Mouse (Mus musculus): ENCODE measurements at regions not wholly inside any gene's neighbourhood (a gene's known extent, or its start where the extent isn't known, plus 50 kb on each side); places are given as distances from the start of the nearest gene placed in this dataset.

DNA sequence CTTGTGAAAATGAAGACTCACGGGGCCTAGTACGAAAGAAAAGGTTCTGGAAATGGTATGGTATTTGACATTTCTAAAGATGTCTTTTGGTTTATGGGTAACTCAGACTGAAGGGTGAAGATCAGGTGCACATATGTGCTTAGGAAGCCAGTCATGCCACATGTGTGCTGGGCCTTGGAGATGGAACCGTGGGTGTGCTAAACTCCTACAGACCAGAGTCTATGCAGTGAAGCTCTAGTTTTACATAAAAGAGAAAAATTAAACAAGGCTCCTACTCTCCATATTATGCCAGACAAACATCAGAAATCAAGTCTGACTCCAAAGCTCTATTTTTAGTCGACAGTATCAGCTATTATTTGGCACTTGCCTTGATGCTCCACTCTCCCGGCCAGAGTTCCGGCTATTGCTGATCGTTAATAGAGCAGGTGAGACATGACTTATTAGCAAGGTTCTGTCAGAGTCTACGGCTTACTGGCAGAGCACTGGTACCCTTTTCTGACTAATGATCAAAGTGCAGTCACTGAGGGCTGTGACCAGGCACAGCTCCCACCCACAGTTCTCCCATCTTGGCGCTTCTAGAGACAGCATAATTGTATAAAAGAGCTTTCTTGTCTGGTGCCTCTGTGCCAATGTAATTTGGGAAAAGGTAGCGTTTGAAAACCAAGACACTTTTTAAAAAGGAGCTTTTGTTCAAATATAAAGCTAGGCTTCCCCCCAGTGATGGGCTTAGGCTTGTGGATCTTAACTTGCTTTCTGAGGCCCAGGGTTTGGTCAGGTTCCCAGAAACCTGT is 119.2 kb upstream of the Ccdc122 start:
- in situ Hi-C loops (cut with MboI, MseI) = no loop called here

- in situ Hi-C loops (cut with MboI, MseI) = no loop called here
Observed at GRCm38 (mm10) chr14:76913850-76914249, 122.7 kb upstream of the Ccdc122 start.

- in situ Hi-C loops (cut with MboI, MseI) = no loop called here
Observed at GRCm38 (mm10) chr14:76912301-76913001, 124.1 kb upstream of the Ccdc122 start.

DNA sequence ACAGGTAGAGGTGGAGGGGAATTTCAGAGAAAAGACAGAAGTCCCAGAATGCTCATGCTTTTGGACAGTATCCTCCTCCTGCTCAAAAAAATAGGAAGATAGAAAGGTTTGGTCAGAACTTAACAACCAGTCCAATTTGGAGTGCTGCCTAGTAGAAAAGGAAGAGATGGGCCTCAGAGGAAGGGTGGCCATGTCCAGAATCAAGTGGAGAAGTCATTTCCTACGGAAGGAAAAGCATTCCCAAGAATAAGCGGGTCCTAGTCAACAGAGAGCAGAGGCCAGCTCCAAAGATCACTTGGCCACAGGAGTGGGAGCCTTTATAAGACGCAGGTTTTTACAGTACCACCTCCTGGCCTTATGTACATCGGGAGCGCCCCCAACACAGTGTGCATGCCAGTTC is 125.3 kb upstream of the Ccdc122 start:
- in situ Hi-C loops (cut with MboI, MseI) = no loop called here

- in situ Hi-C loops (cut with MboI, MseI) = no loop called here
Observed at GRCm38 (mm10) chr14:76910186-76910585, 126.4 kb upstream of the Ccdc122 start.

GRCm38 (mm10) chr14:76907941-76908340 is 128.6 kb upstream of the Ccdc122 start:
- in situ Hi-C loops (cut with MboI, MseI) = no loop called here

- in situ Hi-C loops (cut with MboI, MseI) = no loop called here
Observed at GRCm38 (mm10) chr14:76902962-76903757, 133.4 kb upstream of the Ccdc122 start.

DNA sequence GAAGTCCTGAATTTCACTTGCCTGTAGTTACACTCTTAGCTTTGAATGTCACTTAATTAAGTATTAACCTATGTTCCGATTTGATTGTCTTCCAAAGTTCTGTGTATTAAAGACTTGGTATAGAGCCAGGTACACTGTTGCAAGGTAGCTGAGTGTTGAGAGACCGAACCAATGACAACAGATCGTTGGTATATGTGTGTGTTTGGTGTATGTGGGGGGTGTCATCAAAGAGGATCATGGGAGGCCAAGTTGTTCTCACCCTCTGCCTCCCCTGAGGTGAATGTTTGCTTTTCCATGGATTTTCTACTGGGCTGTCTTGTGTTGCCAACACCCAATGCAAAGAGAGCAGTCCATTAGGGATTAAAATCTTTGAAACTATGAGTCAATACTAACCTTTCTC is 135.1 kb upstream of the Ccdc122 start:
- in situ Hi-C loops (cut with MboI, MseI) = no loop called here

- in situ Hi-C loops (cut with MboI, MseI) = no loop called here
Observed at GRCm38 (mm10) chr14:76899331-76899730, 137.2 kb upstream of the Ccdc122 start.

- in situ Hi-C loops (cut with MboI, MseI) = no loop called here
Observed at GRCm38 (mm10) chr14:76887708-76888107, 148.9 kb upstream of the Ccdc122 start.

DNA sequence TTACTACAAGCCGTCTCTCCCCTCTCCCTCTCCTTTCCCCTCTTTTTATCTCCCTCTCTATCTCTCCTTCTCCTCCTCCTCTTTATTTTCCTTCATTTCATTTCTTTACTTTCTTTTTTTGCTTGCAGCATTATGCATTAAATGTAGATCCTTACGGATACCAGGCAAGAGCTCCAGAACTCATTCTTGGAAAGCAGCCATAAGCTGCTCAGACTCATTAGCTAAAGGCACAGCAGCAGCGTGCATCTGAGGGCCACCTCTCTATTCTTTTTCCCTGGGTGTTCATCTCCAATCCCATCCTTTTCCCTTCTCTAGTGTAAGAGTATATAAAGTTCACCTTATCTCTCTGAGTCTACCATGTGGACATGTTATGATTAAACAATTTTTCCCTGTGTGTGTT is 149.4 kb upstream of the Ccdc122 start:
- in situ Hi-C loops (cut with MboI, MseI) = no loop called here

GRCm38 (mm10) chr14:76883231-76883651 is 153.3 kb upstream of the Ccdc122 start:
- in situ Hi-C loops (cut with MboI, MseI) = loop anchor here (5.0 kb wide), 2 partner anchors 124 to 391 kb away; no protein-coding TSS in a partner anchor

DNA sequence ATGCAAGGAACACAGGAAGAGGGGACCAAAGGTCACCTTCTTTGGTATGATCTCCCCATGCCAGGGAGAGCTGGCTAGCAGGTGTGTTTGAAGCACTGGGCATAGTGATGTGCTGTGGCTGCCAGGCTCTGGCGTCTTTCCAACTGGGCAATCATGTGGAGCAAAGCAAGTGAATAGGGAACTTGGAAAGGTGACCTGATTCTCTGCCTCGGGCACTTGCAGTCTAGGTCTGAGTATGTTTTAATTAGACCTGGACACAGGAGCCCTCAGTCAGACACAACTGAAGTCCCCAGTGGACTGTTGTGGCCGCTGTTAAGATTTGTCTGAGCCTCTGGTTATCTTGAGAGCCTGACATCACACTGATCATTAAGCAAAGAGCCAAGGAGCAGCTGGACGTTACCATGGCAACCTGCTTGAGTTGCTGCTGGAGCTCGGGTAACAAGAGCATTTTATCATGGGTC is 153.8 kb upstream of the Ccdc122 start:
- in situ Hi-C loops (cut with MboI, MseI) = loop anchor here (5.0 kb wide), 2 partner anchors 125 to 390 kb away; no protein-coding TSS in a partner anchor

DNA sequence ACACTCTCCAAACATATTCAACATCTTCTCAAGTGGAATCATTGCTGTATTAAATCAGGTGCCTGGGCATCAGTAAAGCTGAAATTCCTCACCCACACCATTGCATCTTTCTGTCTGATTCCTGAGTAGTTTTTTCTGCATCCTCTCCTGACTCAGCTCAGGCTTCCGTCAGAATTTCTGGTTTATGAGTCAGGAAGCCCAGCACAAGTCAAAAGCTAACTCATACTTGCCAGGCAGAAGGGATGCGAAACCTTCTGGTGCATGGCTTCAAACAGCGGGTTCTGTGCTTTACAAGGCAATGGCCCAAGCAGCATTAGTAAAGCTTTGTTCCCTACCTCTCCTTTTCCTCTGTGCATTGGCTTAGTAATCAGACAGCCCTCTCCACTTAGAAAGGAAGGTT is 155.7 kb upstream of the Ccdc122 start:
- in situ Hi-C loops (cut with MboI, MseI) = loop anchor here (5.0 kb wide), 2 partner anchors 126 to 389 kb away; no protein-coding TSS in a partner anchor

GRCm38 (mm10) chr14:76877306-76877705 is 159.3 kb upstream of the Ccdc122 start:
- in situ Hi-C loops (cut with MboI, MseI) = no loop called here

- in situ Hi-C loops (cut with MboI, MseI) = no loop called here
Observed at GRCm38 (mm10) chr14:76876015-76876414, 160.6 kb upstream of the Ccdc122 start.

GRCm38 (mm10) chr14:76875266-76875900 is 161.2 kb upstream of the Ccdc122 start:
- in situ Hi-C loops (cut with MboI, MseI) = no loop called here

DNA sequence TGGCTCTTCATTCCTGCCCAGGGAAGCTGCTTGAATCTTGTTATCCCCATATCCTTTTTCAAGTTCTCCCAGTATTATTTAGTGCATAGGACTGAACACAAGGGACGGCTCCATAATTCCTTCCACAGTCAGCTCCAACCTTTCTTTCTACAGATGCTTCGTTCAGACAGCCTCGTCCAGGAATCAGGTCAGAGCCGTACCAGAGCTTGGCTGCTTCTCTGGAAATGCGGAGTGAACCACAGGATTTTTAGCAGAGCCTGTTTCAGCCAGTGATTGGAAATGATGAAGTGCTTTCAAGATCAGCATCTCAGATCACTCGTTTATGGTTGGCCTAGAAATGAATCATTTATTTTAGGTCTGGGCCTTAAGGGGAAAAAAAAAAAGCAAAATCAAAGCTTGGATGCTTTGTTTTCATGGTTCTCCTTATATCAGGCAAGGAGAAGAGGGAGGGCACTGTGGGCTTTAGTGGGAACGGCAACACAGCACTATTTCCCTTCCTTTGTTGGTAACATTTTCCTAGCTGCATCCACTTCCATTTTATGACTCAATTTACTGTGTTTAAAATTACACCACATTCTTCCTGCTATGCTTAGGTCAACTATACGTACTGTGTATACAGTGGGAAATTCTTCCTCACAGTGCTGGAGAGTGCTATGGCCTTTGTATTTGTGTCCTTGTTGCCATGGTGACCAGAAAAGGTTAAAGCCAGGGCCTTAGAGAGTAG is 161.9 kb upstream of the Ccdc122 start:
- in situ Hi-C loops (cut with MboI, MseI) = no loop called here

DNA sequence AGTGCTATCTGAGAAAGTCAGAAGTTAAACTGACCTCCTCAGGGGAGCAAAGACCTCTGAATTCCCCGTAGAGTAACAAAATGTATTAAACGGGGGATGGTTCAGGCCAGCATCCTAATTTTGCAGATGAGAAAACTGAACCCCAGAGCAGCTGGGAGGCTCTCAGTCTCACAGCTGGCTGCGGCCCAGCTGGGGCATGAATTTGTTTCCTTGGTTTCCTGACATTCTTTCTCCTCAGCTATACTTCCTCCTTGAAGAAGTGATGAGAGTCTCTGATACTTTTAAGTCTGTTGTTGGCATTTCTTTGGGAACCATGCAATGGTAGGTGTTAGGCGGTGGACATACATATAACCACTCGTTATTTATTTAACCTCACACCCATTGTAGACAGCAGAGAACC is 162.9 kb upstream of the Ccdc122 start:
- in situ Hi-C loops (cut with MboI, MseI) = no loop called here

- in situ Hi-C loops (cut with MboI, MseI) = no loop called here
Observed at GRCm38 (mm10) chr14:76872976-76873375, 163.6 kb upstream of the Ccdc122 start.

GRCm38 (mm10) chr14:76872510-76872909 is 164.1 kb upstream of the Ccdc122 start:
- in situ Hi-C loops (cut with MboI, MseI) = no loop called here
